Mouse (Mus musculus): Measurements from ENCODE around the gene 1700037H04Rik. TPM values are rescaled to one million over a fixed set of nuclear protein-coding genes. Genes with fewer than 3 reads are reported as not detected.

Gene 1700037H04Rik
- polyA plus RNA-seq, 1 experiment from 2014 or later, result 71.2 TPM

GRCm38 (mm10) chr2:131190344-131191004 lies 30.6 kb upstream of the 1700037H04Rik start:
- no peaks in the 10 kb centered on the region for H3K9me3 ChIP-seq
- no peaks in the 10 kb centered on the region; the same call in 1 of the 2 replicates for H3K36me3 ChIP-seq (replicated peaks)
- ATAC-seq (replicated peaks), result peak; percentile 34
- WGBS, result 11% methylated on average over 10 of the region's 10 CpGs
- no peak overlapping the region for H3K9ac ChIP-seq
- H3K4me1 ChIP-seq, result peaks cover 36% of the 10 kb centered on the region
- H3K4me2 ChIP-seq, result no peak overlapping the region
- H3K27ac ChIP-seq, result peak overlapping the region; percentile 67
- H3K4me3 ChIP-seq, result no peak overlapping the region
- H3K27me3 ChIP-seq (replicated peaks), result no peaks in the 10 kb centered on the region

DNA sequence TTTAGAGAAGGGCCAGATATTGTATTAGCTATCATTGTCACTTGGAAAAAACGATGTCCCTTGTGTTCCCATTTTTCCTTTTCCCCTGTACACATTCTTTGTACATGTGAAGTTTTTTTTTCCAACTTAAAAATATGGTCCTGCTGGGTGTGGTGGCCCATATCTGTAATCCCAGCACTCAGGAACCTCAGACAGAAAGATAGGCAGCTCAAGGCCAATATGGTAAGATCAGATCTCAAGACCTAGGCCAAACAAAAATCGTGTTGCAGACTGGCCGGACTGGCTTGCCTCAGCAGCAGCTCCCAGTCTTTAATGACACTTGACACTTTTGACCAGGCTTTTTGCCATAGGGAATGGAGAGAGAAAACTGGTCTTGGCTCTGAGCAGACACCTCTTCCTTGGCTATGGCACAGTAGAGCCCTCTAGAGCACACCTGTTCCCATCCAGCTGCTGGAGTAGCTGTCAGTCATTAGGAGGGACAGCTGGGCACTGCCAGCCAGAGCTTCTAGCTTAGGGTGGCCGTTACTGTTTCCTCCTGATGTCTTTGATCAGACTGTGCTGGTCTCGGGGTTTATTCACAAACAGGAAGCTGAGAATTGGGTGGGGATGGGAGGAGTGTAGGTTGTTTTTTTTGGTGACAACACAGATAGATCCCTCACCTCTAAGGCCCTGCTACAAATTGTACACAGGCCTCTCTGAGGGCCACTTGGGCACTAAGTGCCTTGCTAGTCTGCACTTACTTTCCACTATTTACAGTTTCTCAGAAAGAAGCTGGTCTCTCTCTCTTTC lies 29.8 kb upstream of the 1700037H04Rik start:
- no peaks in the 10 kb centered on the region; the same call in 1 of the 2 replicates for H3K36me3 ChIP-seq (replicated peaks)
- peaks cover 36% of the 10 kb centered on the region for H3K4me1 ChIP-seq
- 29% methylated on average over 5 of the region's 5 CpGs for WGBS
- ATAC-seq (replicated peaks), result no peak
- H3K9ac ChIP-seq, result no peak overlapping the region
- no peak overlapping the region for H3K4me3 ChIP-seq
- peak overlapping the region; percentile 13; the same call in 1 of the 2 replicates for H3K27ac ChIP-seq
- no peaks in the 10 kb centered on the region for H3K9me3 ChIP-seq
- no peak overlapping the region for H3K4me2 ChIP-seq
- no peaks in the 10 kb centered on the region for H3K27me3 ChIP-seq (replicated peaks)

DNA sequence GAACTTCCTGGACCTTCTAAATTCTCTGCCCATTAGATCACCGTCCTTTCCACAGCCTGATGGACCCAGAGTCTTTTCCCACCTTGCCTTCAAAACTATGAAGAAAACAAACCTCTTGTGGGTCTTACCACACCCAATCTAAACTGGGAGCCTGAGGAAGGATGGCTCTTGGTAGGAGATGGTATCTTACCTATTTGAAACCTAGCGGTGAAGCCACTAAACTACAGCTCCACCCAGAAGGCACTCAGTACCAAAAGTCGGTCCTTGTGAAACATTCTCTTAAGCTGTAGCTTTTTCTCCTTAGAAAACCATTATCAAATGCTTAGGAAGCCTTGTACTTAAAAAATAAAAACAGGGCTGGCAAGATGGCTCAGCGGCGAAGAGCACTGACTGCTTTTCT lies 28.4 kb upstream of the 1700037H04Rik start:
- ATAC-seq (replicated peaks), result no peak
- peaks cover 36% of the 10 kb centered on the region for H3K4me1 ChIP-seq
- no peak overlapping the region for H3K4me2 ChIP-seq
- 95% methylated on average over 5 of the region's 5 CpGs for WGBS
- H3K27me3 ChIP-seq (replicated peaks), result no peaks in the 10 kb centered on the region
- no peaks in the 10 kb centered on the region for H3K9me3 ChIP-seq
- no peaks in the 10 kb centered on the region for H3K36me3 ChIP-seq (replicated peaks)
- no peak overlapping the region for H3K4me3 ChIP-seq
- H3K9ac ChIP-seq, result no peak overlapping the region
- no peak overlapping the region for H3K27ac ChIP-seq

GRCm38 (mm10) chr2:131187602-131187922 lies 27.7 kb upstream of the 1700037H04Rik start:
- no peak for ATAC-seq (replicated peaks)
- H3K9me3 ChIP-seq, result no peaks in the 10 kb centered on the region
- H3K36me3 ChIP-seq (replicated peaks), result no peaks in the 10 kb centered on the region
- peak overlapping the region; percentile 69 for H3K4me2 ChIP-seq
- H3K4me3 ChIP-seq, result peak overlapping the region; percentile 58
- 24% methylated on average over 3 of the region's 3 CpGs for WGBS
- peaks cover 36% of the 10 kb centered on the region for H3K4me1 ChIP-seq
- peak overlapping the region; percentile 55 for H3K9ac ChIP-seq
- H3K27me3 ChIP-seq (replicated peaks), result no peaks in the 10 kb centered on the region
- H3K27ac ChIP-seq, result peak overlapping the region; percentile 45; the same call in 1 of the 2 replicates

DNA sequence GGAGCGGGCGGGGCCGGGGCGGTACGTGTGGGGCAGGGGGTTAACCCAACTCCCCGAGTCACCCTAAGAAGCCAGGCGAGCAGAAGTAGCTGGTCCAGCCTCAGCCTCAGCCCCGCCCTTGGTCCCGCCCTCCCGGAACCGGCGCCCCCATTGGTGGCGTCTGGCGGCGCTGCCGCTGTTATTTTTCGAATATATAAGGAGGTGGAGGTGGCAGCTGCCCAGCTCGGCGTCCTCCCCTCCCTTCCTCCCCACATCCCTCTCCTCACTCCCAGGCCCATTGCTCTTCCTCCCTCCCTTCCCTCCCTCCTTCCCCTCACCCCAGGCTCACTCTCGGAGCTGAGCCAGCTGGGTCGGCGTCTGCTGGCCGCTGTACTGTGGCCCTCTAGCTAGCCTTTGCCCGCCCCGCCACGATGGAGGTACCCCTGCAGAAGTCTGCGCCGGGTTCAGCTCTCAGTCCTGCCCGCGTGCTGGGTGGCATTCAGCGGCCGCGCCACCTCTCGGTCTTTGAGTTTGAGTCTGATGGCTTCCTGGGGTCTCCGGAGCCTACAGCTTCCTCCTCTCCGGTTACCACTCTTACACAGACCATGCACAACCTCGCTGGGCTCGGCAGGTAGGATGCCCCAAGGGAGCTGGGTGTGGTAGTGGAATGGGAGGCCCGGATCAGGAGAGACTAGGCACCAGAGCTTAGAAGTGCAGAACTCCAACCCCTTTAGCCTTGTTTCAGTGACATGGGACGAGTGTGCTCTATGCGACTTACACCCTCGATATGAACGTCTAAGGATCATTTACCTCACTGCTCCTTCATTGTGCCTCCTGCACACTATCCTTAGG lies 27.1 kb upstream of the 1700037H04Rik start, which contains the start of the genes Cdc25b and Spef1:
Gene Cdc25b (plus strand): TSS at position 179 of the 831 bp plus-strand sequence.
Gene Spef1 (minus strand): TSS at position 512 of the 831 bp plus-strand sequence.
- H3K4me1 ChIP-seq, result peaks cover 36% of the 10 kb centered on the region

GRCm38 (mm10) chr2:131186343-131186742 lies 26.5 kb upstream of the 1700037H04Rik start:
- WGBS, result 2% methylated on average over 14 of the region's 14 CpGs
- Histone ChIP-seq H3K27ac (peak overlapping the region; percentile 45; the same call in 1 of the 2 replicates), H3K36me3 (replicated peaks) (no peaks in the 10 kb centered on the region), H3K9ac (peak overlapping the region; percentile 55; the same call in 1 of the 2 replicates), H3K4me1 (peaks cover 34% of the 10 kb centered on the region), H3K4me2 (peak overlapping the region; percentile 69), H3K9me3 (no peaks in the 10 kb centered on the region), H3K4me3 (peak overlapping the region; percentile 58), H3K27me3 (replicated peaks) (no peaks in the 10 kb centered on the region)
- ATAC-seq (replicated peaks), result peak; percentile 57

More for the DNA sequence above, 27.1 kb upstream of the 1700037H04Rik start, which contains the start of the genes Cdc25b and Spef1:
- H3K9ac ChIP-seq, result peak within 1 kb of the TSS; percentile 55
- no peaks in the 10 kb centered on the region for H3K9me3 ChIP-seq
- ATAC-seq (replicated peaks), result peak; percentile 89
- under 1% methylated on average over 43 of the region's 43 CpGs for WGBS
- peak within 1 kb of the TSS; percentile 69 for H3K4me2 ChIP-seq
- peak within 1 kb of the TSS; percentile 45 for H3K27ac ChIP-seq
- H3K36me3 ChIP-seq (replicated peaks), result no peaks in the 10 kb centered on the region
- H3K4me3 ChIP-seq, result peak within 1 kb of the TSS; percentile 58
- no peaks in the 10 kb centered on the region for H3K27me3 ChIP-seq (replicated peaks)

DNA sequence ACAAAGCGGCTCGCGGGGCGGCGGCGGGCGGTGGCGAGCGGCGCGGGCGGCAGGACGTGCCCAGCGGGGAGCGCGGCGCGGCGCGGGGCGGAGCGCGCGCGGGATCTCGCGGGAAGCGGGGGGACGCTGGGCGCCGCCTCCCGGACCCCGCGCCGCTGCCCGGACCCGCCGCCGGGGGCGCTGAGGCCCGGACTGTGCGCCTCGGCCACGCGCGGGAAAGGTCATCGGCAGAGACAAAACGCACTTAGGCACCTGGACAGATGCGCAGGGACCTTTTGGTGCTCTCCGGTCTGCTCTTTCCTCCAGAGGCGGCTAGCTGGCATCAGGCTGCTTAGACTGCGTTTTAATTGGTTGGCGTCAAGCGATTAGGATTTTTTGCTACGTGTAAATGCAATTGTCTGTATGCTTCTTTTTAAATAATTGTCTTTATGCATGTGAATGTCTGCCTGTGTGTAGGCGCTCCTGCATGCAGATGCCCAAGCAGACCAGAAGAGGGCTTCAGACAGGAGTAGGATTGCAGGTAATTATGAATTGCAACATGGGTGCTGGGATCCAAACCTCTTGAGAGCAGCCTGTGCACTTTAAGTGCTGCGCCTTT lies 20.2 kb upstream of the 1700037H04Rik start, which contains the start of gene Cenpb:
Gene Cenpb (minus strand): TSS at position 78 of the 598 bp plus-strand sequence.
- Histone ChIP-seq H3K36me3 (replicated peaks) (no peaks in the 10 kb centered on the region), H3K4me2 (peak within 1 kb of the TSS; percentile 97), H3K4me1 (peaks cover 36% of the 10 kb centered on the region), H3K27me3 (replicated peaks) (no peaks in the 10 kb centered on the region), H3K4me3 (peak within 1 kb of the TSS; percentile 64), H3K27ac (peak within 1 kb of the TSS; percentile 96), H3K9ac (peak within 1 kb of the TSS; percentile 96), H3K9me3 (no peaks in the 10 kb centered on the region)
- whole genome bisulfite sequencing, result 2% methylated on average over 47 of the region's 57 CpGs
- peak; percentile 85 for ATAC-seq (replicated peaks)

DNA sequence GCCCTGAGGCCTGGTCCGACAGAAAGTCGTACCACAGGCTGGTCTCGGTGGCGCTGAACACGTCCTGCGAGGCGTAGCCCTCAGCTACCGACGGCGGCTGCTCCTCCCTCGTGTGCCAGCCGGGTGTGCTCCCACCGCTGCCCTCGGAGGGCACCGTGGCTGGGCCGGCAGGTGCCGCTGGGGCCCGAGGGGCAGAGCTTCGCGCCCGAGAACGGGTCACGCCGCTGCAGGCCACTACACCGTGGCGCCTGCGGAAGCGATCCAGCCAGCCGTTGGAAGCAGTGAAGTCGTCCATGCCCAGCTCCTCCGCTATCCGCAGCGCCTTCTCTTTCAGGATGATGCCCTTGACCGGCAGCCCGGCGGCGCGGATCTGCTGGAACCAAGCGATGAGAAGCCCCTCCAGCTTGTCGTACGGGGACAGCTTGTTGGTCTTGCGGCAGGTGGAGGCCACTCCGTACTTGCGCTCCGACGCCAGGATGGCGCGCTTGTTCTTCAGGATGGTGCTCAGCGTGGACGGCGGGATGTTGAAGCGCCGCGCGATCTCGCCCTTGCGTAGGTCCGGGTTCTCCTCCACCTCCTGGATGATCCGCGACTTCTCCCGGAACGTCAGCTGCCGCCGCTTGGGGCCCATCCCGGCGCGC lies 19.5 kb upstream of the 1700037H04Rik start:
- peak overlapping the region; percentile 97 for H3K4me2 ChIP-seq
- H3K9me3 ChIP-seq, result no peaks in the 10 kb centered on the region
- H3K27ac ChIP-seq, result peak overlapping the region; percentile 96
- H3K27me3 ChIP-seq (replicated peaks), result no peaks in the 10 kb centered on the region
- H3K4me3 ChIP-seq, result peak overlapping the region; percentile 64
- H3K4me1 ChIP-seq, result peaks cover 43% of the 10 kb centered on the region
- H3K9ac ChIP-seq, result peak overlapping the region; percentile 96
- peak; percentile 72 for ATAC-seq (replicated peaks)
- WGBS, result under 1% methylated on average over 67 of the region's 67 CpGs
- H3K36me3 ChIP-seq (replicated peaks), result no peaks in the 10 kb centered on the region

- peak overlapping the region; percentile 96 for H3K27ac ChIP-seq
- H3K36me3 ChIP-seq (replicated peaks), result no peaks in the 10 kb centered on the region
- 20% methylated on average over 26 of the region's 26 CpGs for WGBS
- peaks cover 48% of the 10 kb centered on the region for H3K4me1 ChIP-seq
- 0 out of 2 replicates have a peak, but pooled peaks have one; percentile 2 for ATAC-seq (replicated peaks)
- no peaks in the 10 kb centered on the region for H3K9me3 ChIP-seq
- peak overlapping the region; percentile 97 for H3K4me2 ChIP-seq
- no peaks in the 10 kb centered on the region for H3K27me3 ChIP-seq (replicated peaks)
- peak overlapping the region; percentile 96 for H3K9ac ChIP-seq
- H3K4me3 ChIP-seq, result peak overlapping the region; percentile 64
Observed at GRCm38 (mm10) chr2:131178828-131179245, 19.0 kb upstream of the 1700037H04Rik start.

- peak overlapping the region; percentile 32; the same call in 1 of the 2 replicates for H3K9ac ChIP-seq
- peak overlapping the region; percentile 97 for H3K4me2 ChIP-seq
- peak overlapping the region; percentile 64 for H3K4me3 ChIP-seq
- H3K27ac ChIP-seq, result no peak overlapping the region
- H3K9me3 ChIP-seq, result no peaks in the 10 kb centered on the region
- no peaks in the 10 kb centered on the region for H3K36me3 ChIP-seq (replicated peaks)
- H3K4me1 ChIP-seq, result peaks cover 53% of the 10 kb centered on the region
- peaks cover 3% of the 10 kb centered on the region; the same call in 1 of the 2 replicates for H3K27me3 ChIP-seq (replicated peaks)
- WGBS, result 87% methylated on average over 9 of the region's 9 CpGs
- no peak for ATAC-seq (replicated peaks)
Observed at GRCm38 (mm10) chr2:131177932-131178331, 18.1 kb upstream of the 1700037H04Rik start.

GRCm38 (mm10) chr2:131176491-131176890 lies 16.6 kb upstream of the 1700037H04Rik start:
- 72% methylated on average over 5 of the region's 5 CpGs for WGBS
- Histone ChIP-seq H3K4me3 (no peak overlapping the region), H3K27ac (no peak overlapping the region), H3K36me3 (replicated peaks) (no peaks in the 10 kb centered on the region), H3K4me1 (peaks cover 56% of the 10 kb centered on the region), H3K4me2 (peak overlapping the region; percentile 97), H3K9ac (no peak overlapping the region), H3K9me3 (no peaks in the 10 kb centered on the region), H3K27me3 (replicated peaks) (peaks cover 17% of the 10 kb centered on the region)
- ATAC-seq (replicated peaks), result no peak
